Mouse (Mus musculus): Measurements from ENCODE around the gene Zfp984. TPM values are rescaled to one million over a fixed set of nuclear protein-coding genes. Genes with fewer than 3 reads are reported as not detected.

Zfp984 gene
- total RNA-seq, 4 experiments from 2014 or later, result 2.0 to 2.7 (median 2.4) TPM

Other genes starting within 250 kb of the Zfp984 start
- gene Zfp979, start 167.3 kb downstream of the Zfp984 start, total RNA-seq (2022), result 1 to 10 TPM; 1.9 to 3.0 (median 2.7) TPM
- under 1 TPM in 1 of 4 experiments, not detected in 3; 0.11 TPM for gene Zfp534, start 107.2 kb downstream of the Zfp984 start, total RNA-seq (2022)
- 10 to 100 TPM in 3 of 4 experiments, 1 to 10 TPM in 1; 8.1 to 12.7 (median 11.4) TPM for gene Zfp933, start 38.6 kb upstream of the Zfp984 start, total RNA-seq (2022)
- gene Miip, start 59.0 kb upstream of the Zfp984 start, total RNA-seq (2022), result 1 to 10 TPM; 6.0 to 9.4 (median 7.2) TPM
- 10 to 100 TPM; 17.8 to 23.1 (median 20.2) TPM for gene Fv1, start 59.2 kb upstream of the Zfp984 start, total RNA-seq (2022)
- 100 to 1,000 TPM; 664 to 803 (median 747) TPM for gene Mfn2, start 94.9 kb upstream of the Zfp984 start, total RNA-seq (2022)
- gene Plod1, start 127.0 kb upstream of the Zfp984 start, total RNA-seq (2022), result 10 to 100 TPM; 52.7 to 66.9 (median 61.3) TPM
- 10 to 100 TPM; 35.8 to 43.1 (median 39.7) TPM for gene 2510039O18Rik, start 131.1 kb upstream of the Zfp984 start, total RNA-seq (2022)
- 100 to 1,000 TPM; 107 to 313 (median 216) TPM for gene Nppb, start 176.0 kb upstream of the Zfp984 start, total RNA-seq (2022)
- 1,000 to 10,000 TPM; 1,499 to 1,940 (median 1,728) TPM for gene Nppa, start 190.9 kb upstream of the Zfp984 start, total RNA-seq (2022)
- 1 to 10 TPM; 7.1 to 9.8 (median 8.9) TPM for gene Clcn6, start 229.0 kb upstream of the Zfp984 start, total RNA-seq (2022)
- 1 to 10 TPM; 8.0 to 9.8 (median 8.6) TPM for gene Mthfr, start 229.3 kb upstream of the Zfp984 start, total RNA-seq (2022)